In genomic region chr1:138085810-138086209, GRCm38 (mm10) we compare ENCODE assay signal across 9 mouse cellular contexts.
DNase-seq lines count a peak whose midpoint lies in the region; ATAC-seq lines count a peak whose summit lies in the region.
"Had no signal": no experiment of that assay in that cellular context is flagged by ENCODE, and none has a peak within 500 bp of the region (broad histone marks: within the 10 kb centered on the region; RNA-seq: fewer than 3 reads in every experiment).

No protein-coding gene starts in this region.

- DNase-seq in intestine, embryonic 14.5 days (ENCODE audit: low spot score) = peak; percentile 57
- DNase-seq in 416B (ENCODE audit: low read depth) = peak; percentile 65
- DNase-seq in MEL-GATA-1-ER (ENCODE audit: extremely low read depth, low read depth) = peak; percentile 9
- DNase-seq in embryonic facial prominence, embryonic 11.5 days (ENCODE audit: low spot score) = peak; percentile 75
- peak; percentile 26 to 64 for DNase-seq in kidney, postnatal 36 days
- peak; percentile 74 for DNase-seq in retina, postnatal 1 day
- DNase-seq in cerebellum, adult 8-10 months = no peak

- no peaks in the 10 kb centered on the region for H3K9me3 ChIP-seq in intestine, embryonic 14.5 days (ENCODE audit: control insufficient read depth, low read length)
- H3K9me3 ChIP-seq in intestine, embryonic 16.5 days (ENCODE audit: control insufficient read depth, low read length) = no peaks in the 10 kb centered on the region
- no peaks in the 10 kb centered on the region for H3K9me3 ChIP-seq in embryonic facial prominence, embryonic 11.5 days (replicated peaks; ENCODE audit: control insufficient read depth, low read length)
- H3K9me3 ChIP-seq: liver, embryonic 15.5 days had no signal

- H3K4me1 ChIP-seq in intestine, embryonic 14.5 days (replicated peaks; ENCODE audit: control insufficient read depth, insufficient read depth, low read length) = no peaks in the 10 kb centered on the region
- H3K4me1 ChIP-seq in intestine, embryonic 16.5 days (ENCODE audit: control insufficient read depth, insufficient read depth, low read length) = no peaks in the 10 kb centered on the region
- H3K4me1 ChIP-seq in embryonic facial prominence, embryonic 11.5 days (ENCODE audit: control insufficient read depth, insufficient read depth, low read length) = no peaks in the 10 kb centered on the region
- H3K4me1 ChIP-seq: liver, embryonic 15.5 days had no signal

- ATAC-seq in intestine, embryonic 14.5 days (replicated peaks; ENCODE audit: low FRiP score, low TSS enrichment, low read depth) = no peak
- no peak for ATAC-seq in intestine, embryonic 16.5 days
- ATAC-seq in embryonic facial prominence, embryonic 11.5 days (replicated peaks; ENCODE audit: insufficient number of reproducible peaks, low FRiP score, low TSS enrichment, low read depth) = no peak

- H3K9ac ChIP-seq in intestine, embryonic 14.5 days (ENCODE audit: low read length) = no peak overlapping the region
- H3K9ac ChIP-seq in intestine, embryonic 16.5 days (ENCODE audit: low read depth, low read length) = no peak overlapping the region
- H3K9ac ChIP-seq in embryonic facial prominence, embryonic 11.5 days (replicated peaks; ENCODE audit: low read length) = no peak overlapping the region
- H3K9ac ChIP-seq: liver, embryonic 15.5 days had no signal

- H3K27me3 ChIP-seq in intestine, embryonic 14.5 days (replicated peaks; ENCODE audit: control insufficient read depth, insufficient read depth, low read length) = no peaks in the 10 kb centered on the region
- H3K27me3 ChIP-seq in intestine, embryonic 16.5 days (replicated peaks; ENCODE audit: control insufficient read depth, insufficient read depth, low read length) = no peaks in the 10 kb centered on the region
- H3K27me3 ChIP-seq in embryonic facial prominence, embryonic 11.5 days (ENCODE audit: control insufficient read depth, insufficient read depth, low read length) = no peaks in the 10 kb centered on the region
- H3K27me3 ChIP-seq: liver, embryonic 15.5 days had no signal

- H3K4me2 ChIP-seq in intestine, embryonic 14.5 days (ENCODE audit: low read length) = no peak overlapping the region
- H3K4me2 ChIP-seq in intestine, embryonic 16.5 days (ENCODE audit: low read depth, low read length) = no peak overlapping the region
- H3K4me2 ChIP-seq in embryonic facial prominence, embryonic 11.5 days (ENCODE audit: low read depth, low read length) = no peak overlapping the region
- H3K4me2 ChIP-seq: liver, embryonic 15.5 days had no signal

- no peaks in the 10 kb centered on the region for H3K36me3 ChIP-seq in intestine, embryonic 14.5 days (ENCODE audit: control insufficient read depth, insufficient read depth, low read length)
- H3K36me3 ChIP-seq in intestine, embryonic 16.5 days (ENCODE audit: control insufficient read depth, insufficient read depth, low read length) = no peaks in the 10 kb centered on the region
- no peaks in the 10 kb centered on the region for H3K36me3 ChIP-seq in embryonic facial prominence, embryonic 11.5 days (replicated peaks; ENCODE audit: control insufficient read depth, insufficient read depth, low read depth, low read length)
- H3K36me3 ChIP-seq: liver, embryonic 15.5 days had no signal

- no peak overlapping the region for H3K27ac ChIP-seq in intestine, embryonic 14.5 days (ENCODE audit: low read depth)
- H3K27ac ChIP-seq in intestine, embryonic 16.5 days (ENCODE audit: low read length) = no peak overlapping the region
- no peak overlapping the region for H3K27ac ChIP-seq in embryonic facial prominence, embryonic 11.5 days (replicated peaks; ENCODE audit: low read depth, low read length)
- H3K27ac ChIP-seq: liver, embryonic 15.5 days had no signal

- H3K4me3 ChIP-seq in intestine, embryonic 14.5 days (ENCODE audit: low read depth, low read length) = no peak overlapping the region
- H3K4me3 ChIP-seq in intestine, embryonic 16.5 days (ENCODE audit: low read length) = no peak overlapping the region
- no peak overlapping the region for H3K4me3 ChIP-seq in embryonic facial prominence, embryonic 11.5 days (ENCODE audit: low read depth, low read length)
- H3K4me3 ChIP-seq: liver, embryonic 15.5 days had no signal

- 6% methylated on average over 1 of the region's 1 CpGs for WGBS in intestine, embryonic 14.5 days
- 7% methylated on average over 1 of the region's 1 CpGs for WGBS in intestine, embryonic 16.5 days
- 0% methylated on average over 1 of the region's 1 CpGs for WGBS in embryonic facial prominence, embryonic 11.5 days
